Mouse (Mus musculus) MEL (cell line): ENCODE data around the gene Mdc1. TPM values are rescaled to one million over a fixed set of nuclear protein-coding genes. Genes with fewer than 3 reads are reported as not detected.

Source experiments
- DNase-seq: peaks from one replicate; pipeline ENCODE4 v3.0.0; 2011; ENCODE audit warnings: low read depth, low spot score
- H3K27ac ChIP-seq: 2 replicates; pipeline ENCODE4 v1.5.1; 2012; ENCODE audit warnings: low read depth, mild to moderate bottlenecking, control low read depth, low read length, moderate library complexity; ENCODE audit not compliant: control insufficient read depth
- H3K27me3 ChIP-seq, 2 experiments: fragments of 150-350 bp in 1 of 2; sonication (generic) in 1 of 2; 2 replicates each; pipeline ENCODE4 v1.6.1; 2012; ENCODE audit warnings: low read length in 2 of 2, mild to moderate bottlenecking in 2 of 2, improper control_type of control experiment in 1 of 2, moderate library complexity in 1 of 2; ENCODE audit not compliant: insufficient read depth in 2 of 2, control insufficient read depth in 1 of 2
- H3K36me3 ChIP-seq, 2 experiments: 2 replicates each; pipeline ENCODE4 v1.6.1; 2012 to 2014; ENCODE audit warnings: low read length in 2 of 2, improper control_type of control experiment in 1 of 2, inconsistent platforms in 1 of 2, mild to moderate bottlenecking in 1 of 2; ENCODE audit not compliant: insufficient read depth in 2 of 2, control insufficient read depth in 1 of 2
- H3K4me1 ChIP-seq, 2 experiments: fragments of 150-350 bp in 1 of 2; sonication (generic) in 1 of 2; 2 replicates each; pipeline ENCODE4 v1.6.1; 2012; ENCODE audit warnings: low read length in 2 of 2, improper control_type of control experiment in 1 of 2, mild to moderate bottlenecking in 1 of 2; ENCODE audit not compliant: insufficient read depth in 2 of 2, control insufficient read depth in 1 of 2
- H3K4me3 ChIP-seq, 2 experiments: fragments of 150-350 bp in 1 of 2; sonication (generic) in 1 of 2; 2 replicates each; pipeline ENCODE4 v1.5.1; 2012; ENCODE audit warnings: low read depth in 2 of 2, low read length in 2 of 2, mild to moderate bottlenecking in 2 of 2, moderate library complexity in 2 of 2, control low read depth in 1 of 2, improper control_type of control experiment in 1 of 2; ENCODE audit not compliant: control insufficient read depth in 1 of 2, insufficient read depth in 1 of 2
- H3K79me2 ChIP-seq: 2 replicates; pipeline ENCODE4 v1.6.1; 2012; ENCODE audit warnings: mild to moderate bottlenecking, low read length, moderate library complexity; ENCODE audit not compliant: control insufficient read depth, poor library complexity, insufficient read depth
- H3K9ac ChIP-seq: 2 replicates; pipeline ENCODE4 v1.6.1; 2012; ENCODE audit warnings: low read depth, mild to moderate bottlenecking, control low read depth, low read length, moderate library complexity; ENCODE audit not compliant: control insufficient read depth, poor library complexity, severe bottlenecking
- H3K9me3 ChIP-seq: fragments of 150-350 bp; sonication (generic); replicated peaks from 2 replicates; pipeline ENCODE4 v1.6.1; 2012; ENCODE audit warnings: mild to moderate bottlenecking, low read length, improper control_type of control experiment, moderate library complexity; ENCODE audit not compliant: insufficient read depth
- BHLHE40 ChIP-seq: IDR thresholded peaks from 2 replicates; pipeline ENCODE4 v1.6.1; 2012; ENCODE audit warnings: low read depth, mild to moderate bottlenecking, inconsistent platforms, low read length, improper control_type of control experiment, borderline replicate concordance
- CHD1 ChIP-seq: IDR thresholded peaks from 2 replicates; pipeline ENCODE4 v1.6.1; 2012; ENCODE audit warnings: low read depth, mild to moderate bottlenecking, inconsistent platforms, low read length, improper control_type of control experiment
- CTCF ChIP-seq, 3 experiments: IDR thresholded peaks in 2 of 3; conservative IDR thresholded peaks in 1 of 3; 2 replicates each; pipeline ENCODE4 v1.5.1; 2011 to 2012; ENCODE audit warnings: low read length in 3 of 3, low read depth in 2 of 3, mild to moderate bottlenecking in 2 of 3, improper control_type of control experiment in 1 of 3, inconsistent platforms in 1 of 3, mixed read lengths in 1 of 3, moderate library complexity in 1 of 3; ENCODE audit not compliant: control insufficient read depth in 1 of 3, insufficient read depth in 1 of 3, poor library complexity in 1 of 3, severe bottlenecking in 1 of 3
- E2F4 ChIP-seq: IDR thresholded peaks from 2 replicates; pipeline ENCODE4 v1.6.1; 2011; ENCODE audit warnings: low read depth, low read length, improper control_type of control experiment, borderline replicate concordance
- ELF1 ChIP-seq: IDR thresholded peaks from 2 replicates; pipeline ENCODE4 v1.6.1; 2014; ENCODE audit warnings: low read depth, mild to moderate bottlenecking, inconsistent platforms, low read length, improper control_type of control experiment, moderate library complexity
- EP300 ChIP-seq, 2 experiments: IDR thresholded peaks; 2 replicates each; pipeline ENCODE4 v1.6.1; 2011; ENCODE audit warnings: improper control_type of control experiment in 2 of 2, low read length in 2 of 2, low read depth in 1 of 2, mild to moderate bottlenecking in 1 of 2
- ETS1 ChIP-seq: IDR thresholded peaks from 2 replicates; pipeline ENCODE4 v1.6.1; 2012; ENCODE audit warnings: low read depth, mild to moderate bottlenecking, inconsistent platforms, low read length, improper control_type of control experiment, moderate library complexity
- GABPA ChIP-seq: IDR thresholded peaks from 2 replicates; pipeline ENCODE4 v1.6.1; 2012; ENCODE audit warnings: low read depth, mild to moderate bottlenecking, inconsistent platforms, low read length, improper control_type of control experiment, moderate library complexity
- JUND ChIP-seq: IDR thresholded peaks from 2 replicates; pipeline ENCODE4 v1.6.1; 2011; ENCODE audit warnings: low read depth, mild to moderate bottlenecking, improper control_type of control experiment, low read length
- KAT2A ChIP-seq: conservative IDR thresholded peaks from 2 replicates; pipeline ENCODE4 v1.6.1; 2012; ENCODE audit warnings: low read depth, low read length, improper control_type of control experiment, inconsistent platforms
- MEF2A ChIP-seq: IDR thresholded peaks from 2 replicates; pipeline ENCODE4 v1.6.1; 2014; ENCODE audit warnings: low read depth, mild to moderate bottlenecking, inconsistent platforms, low read length, improper control_type of control experiment; ENCODE audit not compliant: poor library complexity, insufficient replicate concordance, severe bottlenecking; ENCODE audit errors: extremely low read depth
- MXI1 ChIP-seq: IDR thresholded peaks from 2 replicates; pipeline ENCODE4 v1.6.1; 2011; ENCODE audit warnings: mild to moderate bottlenecking, low read depth, low read length, improper control_type of control experiment
- MYC ChIP-seq: IDR thresholded peaks from 2 replicates; pipeline ENCODE4 v1.6.1; 2011; ENCODE audit warnings: low read depth, mild to moderate bottlenecking, low read length, improper control_type of control experiment, moderate library complexity
- NELFE ChIP-seq: IDR thresholded peaks from 2 replicates; pipeline ENCODE4 v1.6.1; 2011; ENCODE audit warnings: low read depth, low read length, improper control_type of control experiment
- NRF1 ChIP-seq: IDR thresholded peaks from 2 replicates; pipeline ENCODE4 v1.6.1; 2014; ENCODE audit warnings: low read depth, mild to moderate bottlenecking, inconsistent platforms, low read length, improper control_type of control experiment, moderate library complexity; ENCODE audit not compliant: poor library complexity, insufficient read depth, severe bottlenecking
- POLR2AphosphoS5 ChIP-seq: IDR thresholded peaks from 2 replicates; pipeline ENCODE4 v1.6.1; 2012; ENCODE audit warnings: low read depth, borderline replicate concordance, mild to moderate bottlenecking, inconsistent platforms, low read length, moderate library complexity, mixed read lengths
- TAL1 ChIP-seq: IDR thresholded peaks from 2 replicates; pipeline ENCODE4 v1.6.1; 2012; ENCODE audit warnings: mild to moderate bottlenecking, inconsistent platforms, low read length, moderate library complexity, mixed read lengths
- UBTF ChIP-seq: IDR thresholded peaks from 2 replicates; pipeline ENCODE4 v1.6.1; 2012; ENCODE audit warnings: low read depth, mild to moderate bottlenecking, inconsistent platforms, low read length, improper control_type of control experiment, moderate library complexity, borderline replicate concordance; ENCODE audit not compliant: insufficient read depth
- USF1 ChIP-seq: IDR thresholded peaks from 2 replicates; pipeline ENCODE4 v1.6.1; 2014; ENCODE audit warnings: low read depth, mild to moderate bottlenecking, inconsistent platforms, low read length, improper control_type of control experiment, moderate library complexity
- ZMIZ1 ChIP-seq: IDR thresholded peaks from 2 replicates; pipeline ENCODE4 v1.6.1; 2012; ENCODE audit warnings: low read depth, mild to moderate bottlenecking, inconsistent platforms, low read length, improper control_type of control experiment, moderate library complexity
- ZNF384 ChIP-seq: IDR thresholded peaks from 2 replicates; pipeline ENCODE4 v1.6.1; 2012; ENCODE audit warnings: low read depth, mild to moderate bottlenecking, inconsistent platforms, low read length, improper control_type of control experiment
- polyA plus RNA-seq, 2 experiments: library from polyadenylated mRNA; stranded (reverse) in 1 of 2; unstranded in 1 of 2; fragments of >175 nt in 1 of 2; fragments of >200 nt in 1 of 2; gene quantifications; 2 replicates each; pipeline versions ENCODE4 v1.2.1 to v1.2.4; 2012; ENCODE audit warnings: low replicate concordance in 2 of 2, low read depth in 1 of 2; ENCODE audit not compliant: insufficient read length in 2 of 2, insufficient read depth in 1 of 2, missing spikeins in 1 of 2
- total RNA-seq: library from RNA; depleted of rRNA; stranded (reverse); fragments of 300-350 nt; gene quantifications from 2 replicates; pipeline ENCODE4 v1.2.3, GENCODE M21; 2012

Mdc1 gene
- total and polyA plus RNA-seq, 3 experiments: 15.0 to 77.9 (median 46.6) TPM

GRCm38 (mm10) chr17:35865481-35866280 lies 24.4 kb downstream of the Mdc1 start, which contains the start of gene Ppp1r18 (continued):
- TF ChIP-seq KAT2A (no peak), CTCF (IDR thresholded peaks at IDR 0.05 in 2 of 3, conservative IDR thresholded peaks at IDR 0.05 in 1 of 3; ENCODE audit: control insufficient read depth in 1 of 3, insufficient read depth in 1 of 3, low read depth in 2 of 3, low read length in 3 of 3, poor library complexity in 1 of 3, severe bottlenecking in 1 of 3) (no peak), ZNF384 (no peak), ELF1 (no peak), ZMIZ1 (no peak), TAL1 (no peak), USF1 (no peak), MYC (peak; percentile 48; the same call in 1 of the 2 replicates), BHLHE40 (peak; percentile 63; the same call in 1 of the 2 replicates), CHD1 (no peak), UBTF (no peak), POLR2AphosphoS5 (no peak), GABPA (no peak), JUND (no peak), NRF1 (no peak), MEF2A (no peak), E2F4 (no peak), ETS1 (peak; percentile 48; the same call in 1 of the 2 replicates)

- Histone ChIP-seq H3K9ac (peak overlapping the region; percentile 77), H3K4me1 (peaks cover 2 to 16% of the 10 kb centered on the region in 2 experiments; a peak in 3 of 4 replicates)
These were observed 25.0 kb downstream of the Mdc1 start for GRCm38 (mm10) chr17:35866281-35866831.

More at GRCm38 (mm10) chr17:35866281-35866831, 25.0 kb downstream of the Mdc1 start:
- TF ChIP-seq MXI1 (no peak), EP300 (IDR thresholded peaks at IDR 0.05; ENCODE audit: low read depth in 1 of 2, low read length in 2 of 2) (no peak), NELFE (0 out of 2 replicates have a peak, but pooled peaks have one; percentile 15)
- Histone ChIP-seq H3K36me3 (peaks cover 0 to 3% of the 10 kb centered on the region in 2 experiments; a peak in 2 of 4 replicates), H3K27ac (peak overlapping the region; percentile 70), H3K4me3 (peak overlapping the region; percentile 62 to 70), H3K27me3 (no peaks in the 10 kb centered on the region), H3K79me2 (peaks cover 15% of the 10 kb centered on the region), H3K9me3 (no peaks in the 10 kb centered on the region)
- no peak for DNase-seq
